Mouse (Mus musculus): ENCODE measurements around the gene Baz1b.

The Baz1b gene

GRCm38 (mm10) chr5:135186621-135187348 is at the start of gene Baz1b:
Baz1b (plus strand) TSS chr5:135187264.
- DNase-seq: peak; percentile 97

DNA sequence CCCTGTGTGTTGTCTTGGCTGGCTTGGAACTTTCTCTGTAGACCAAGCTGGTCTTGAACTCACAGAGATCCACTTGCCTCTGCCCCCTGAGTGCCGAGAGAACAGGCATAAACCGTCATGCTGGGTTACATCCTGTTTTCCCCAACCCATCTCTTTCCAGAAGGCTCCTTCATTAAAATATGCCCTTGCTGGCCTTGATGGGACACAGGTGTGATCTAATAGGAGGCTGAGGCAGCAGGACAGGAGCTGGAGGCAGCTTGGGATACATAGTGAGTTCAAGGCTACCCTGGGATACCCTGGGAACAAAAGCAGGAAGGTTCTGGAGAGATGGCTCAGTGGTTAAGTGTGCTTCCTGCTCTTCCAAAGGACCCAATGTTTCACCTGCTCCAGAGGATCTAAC is 47.2 kb upstream of the Baz1b start:
- DNase-seq: no peak

GRCm38 (mm10) chr5:135144469-135144868 is 42.6 kb upstream of the Baz1b start:
- no peak for DNase-seq

DNA sequence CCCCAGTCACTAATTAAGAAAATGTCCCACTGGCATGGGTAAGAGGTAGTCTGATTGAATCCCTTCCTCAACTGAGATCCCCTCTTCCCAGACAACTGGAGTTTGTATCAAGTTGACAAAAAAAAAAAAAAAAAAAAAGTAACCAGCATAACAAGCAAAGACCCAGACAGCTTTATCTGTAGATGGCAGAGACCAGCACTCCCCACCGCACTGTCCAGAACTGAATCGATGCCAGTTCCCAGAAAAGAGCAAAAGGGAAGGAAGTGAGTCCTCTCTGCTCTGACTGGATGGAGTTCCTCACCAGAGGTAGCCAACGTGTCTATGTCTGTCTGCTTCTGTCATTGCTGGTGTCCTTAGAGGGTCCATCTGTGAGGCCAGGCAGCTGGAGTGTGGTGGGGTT is 41.5 kb upstream of the Baz1b start:
- DNase-seq: no peak

DNA sequence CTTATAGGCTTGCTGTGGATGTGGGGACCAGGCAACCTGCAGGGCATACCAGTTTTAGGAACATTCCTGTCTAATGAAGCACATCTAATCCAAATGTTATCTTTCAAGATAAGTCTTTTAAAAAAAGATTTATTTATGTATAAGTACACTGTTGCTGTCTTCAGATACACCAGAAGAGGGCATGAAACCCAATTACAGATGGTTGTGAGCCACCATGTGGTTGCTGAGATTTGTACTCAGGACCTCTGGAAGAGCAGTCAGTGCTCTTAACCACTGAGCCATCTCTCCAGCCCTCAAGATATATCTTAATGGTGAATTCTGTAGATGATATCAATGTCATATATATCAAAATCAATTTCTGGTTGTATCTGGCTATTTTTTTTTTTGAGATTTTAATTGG is 41.1 kb upstream of the Baz1b start:
- no peak for DNase-seq

DNA sequence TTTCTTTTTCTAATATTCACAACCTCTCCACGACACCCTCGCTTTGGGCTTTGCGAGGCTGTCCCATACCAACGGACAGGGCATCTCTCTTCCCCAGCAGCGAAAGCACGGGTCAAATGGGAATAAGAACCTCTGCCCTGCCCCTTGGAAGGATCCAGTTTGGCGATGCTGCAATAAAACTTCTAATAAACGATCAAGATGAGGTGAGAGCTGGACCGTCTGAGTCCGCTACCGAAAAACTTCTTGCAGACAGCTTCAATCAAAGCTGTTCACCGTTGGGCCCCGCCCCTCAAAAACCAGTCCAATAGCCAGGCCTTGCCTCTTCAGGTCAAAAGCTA is 38.4 kb upstream of the Baz1b start:
- DNase-seq: no peak

- DNase-seq: peak; percentile 99
These were observed 37.8 kb upstream of the Baz1b start, which contains the start of gene Tbl2 for GRCm38 (mm10) chr5:135149053-135149819. Tbl2 (plus strand) TSS chr5:135149657.

- no peak for DNase-seq
These were observed 37.3 kb upstream of the Baz1b start for GRCm38 (mm10) chr5:135149820-135150178.

GRCm38 (mm10) chr5:135156496-135156895 is 30.6 kb upstream of the Baz1b start:
- no peak for DNase-seq

GRCm38 (mm10) chr5:135161221-135161620 is 25.8 kb upstream of the Baz1b start:
- DNase-seq: peak; percentile 57

DNA sequence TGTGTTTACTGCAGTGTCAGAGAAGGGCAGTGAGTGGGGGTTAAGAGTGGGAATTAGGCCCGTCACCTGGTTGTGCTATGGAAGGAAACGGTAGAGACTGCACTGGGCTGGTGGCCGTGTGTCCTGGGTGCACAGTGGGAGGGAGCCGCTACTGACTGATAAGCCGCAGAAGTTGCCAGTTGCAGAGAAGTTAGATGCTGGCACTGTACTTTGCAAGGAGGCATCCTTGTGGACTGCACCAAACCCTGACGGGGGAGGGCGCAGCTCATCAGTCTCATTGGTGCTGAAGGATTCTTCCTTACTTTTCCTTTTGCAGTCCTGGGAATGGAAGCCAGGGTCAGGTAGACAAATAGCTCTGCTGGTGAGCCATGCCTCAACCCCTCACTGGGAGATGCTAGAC is 25.4 kb upstream of the Baz1b start:
- DNase-seq: no peak

DNA sequence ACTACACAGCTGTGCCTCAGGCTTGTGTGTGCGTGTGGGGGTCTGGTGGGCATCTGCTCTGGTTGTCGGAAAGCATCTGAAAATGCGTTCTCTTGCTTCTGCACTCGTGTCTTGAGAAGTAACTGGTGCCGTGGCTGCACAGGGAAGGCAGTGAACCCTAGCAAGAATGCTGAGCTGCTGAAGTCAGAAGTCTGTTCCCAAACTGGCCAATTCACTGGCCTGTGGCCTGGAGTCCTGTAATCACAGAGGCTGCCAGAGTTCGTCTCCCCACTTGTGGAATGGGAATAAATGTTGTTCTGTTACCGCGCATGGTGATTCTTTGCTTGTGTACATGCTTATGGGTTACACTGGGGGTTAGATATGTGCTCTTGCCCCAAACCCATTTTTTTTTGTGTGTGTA is 24.7 kb upstream of the Baz1b start:
- no peak for DNase-seq

DNA sequence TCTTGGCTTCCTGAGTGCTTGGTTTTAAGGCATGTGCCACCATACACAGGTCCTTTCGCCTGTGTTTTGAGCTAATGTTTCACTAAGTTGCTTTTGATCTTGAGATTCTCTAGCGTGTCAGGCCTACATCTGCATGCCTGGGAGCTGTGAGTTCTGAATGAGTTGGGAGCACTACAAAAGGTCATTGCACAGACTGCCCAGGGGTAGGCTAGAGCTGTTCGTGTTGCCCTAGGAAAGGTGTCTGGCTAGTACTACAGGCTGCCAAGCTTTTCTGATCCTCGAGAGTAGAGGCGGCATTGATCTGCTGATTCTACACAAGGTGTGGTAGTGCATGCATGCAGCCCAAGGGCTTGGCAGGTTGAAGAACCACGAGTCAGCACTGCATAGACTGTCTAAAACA is 24.2 kb upstream of the Baz1b start:
- DNase-seq: no peak

- DNase-seq: no peak
These were observed 20.2 kb upstream of the Baz1b start for GRCm38 (mm10) chr5:135166909-135167308.

- no peak for DNase-seq
These were observed 19.6 kb upstream of the Baz1b start for GRCm38 (mm10) chr5:135167469-135167868.

DNA sequence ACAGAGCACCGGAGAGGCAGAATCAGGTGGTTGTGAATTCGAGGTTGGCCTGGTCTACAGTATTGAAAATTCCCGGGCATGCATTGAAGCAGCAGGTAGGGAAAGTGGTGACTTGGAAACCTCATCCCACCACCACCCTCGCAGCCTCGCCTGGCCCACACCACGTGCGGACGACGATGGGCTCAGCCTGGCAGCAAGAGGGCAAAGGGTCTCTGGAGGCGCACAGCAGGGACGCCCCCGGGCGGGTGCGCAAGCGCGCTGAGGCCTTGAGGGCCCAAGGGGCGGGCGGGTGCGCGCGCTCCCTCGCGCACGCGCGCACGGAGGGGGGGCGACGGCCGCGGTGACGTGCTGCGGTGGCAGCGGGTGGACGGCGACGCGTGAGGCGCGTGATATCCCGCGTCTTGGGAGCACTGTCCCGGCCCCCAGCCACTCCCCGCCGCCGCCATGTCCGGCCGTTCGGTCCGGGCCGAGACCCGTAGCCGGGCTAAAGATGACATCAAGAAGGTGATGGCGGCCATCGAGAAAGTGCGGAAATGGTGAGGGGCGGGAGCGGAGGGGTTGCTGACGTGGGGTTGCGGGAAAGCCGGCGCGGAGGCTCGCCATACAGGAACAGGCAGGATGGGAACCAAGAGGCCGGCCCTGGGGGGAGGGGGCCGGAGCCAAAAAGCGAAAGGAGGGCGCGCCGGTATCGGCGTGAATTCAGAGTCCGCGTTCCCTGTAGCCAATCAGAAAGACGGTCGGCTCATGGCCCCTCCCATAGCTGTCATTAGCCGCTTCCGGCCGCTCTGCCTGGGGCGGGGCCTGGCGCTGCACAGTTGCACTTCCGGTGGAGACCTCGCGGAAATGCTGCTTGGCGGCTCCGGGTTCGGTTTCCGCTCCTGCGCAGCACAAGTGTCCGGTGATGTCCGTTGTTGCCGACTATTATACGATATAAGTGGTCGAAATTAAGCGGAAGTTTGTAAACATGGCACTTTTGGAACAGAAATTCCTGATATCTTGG is 18.7 kb upstream of the Baz1b start, which contains the start of gene Bcl7b:
Gene Bcl7b, plus strand, starts transcription at position 221 of the 1,000 bp plus-strand sequence.
- peak; percentile 96 for DNase-seq

GRCm38 (mm10) chr5:135169479-135169878 is 17.6 kb upstream of the Baz1b start:
- DNase-seq: no peak

- DNase-seq: no peak
These were observed 15.3 kb upstream of the Baz1b start for GRCm38 (mm10) chr5:135171688-135172220.

- no peak for DNase-seq
These were observed 14.1 kb upstream of the Baz1b start for GRCm38 (mm10) chr5:135172986-135173385.

DNA sequence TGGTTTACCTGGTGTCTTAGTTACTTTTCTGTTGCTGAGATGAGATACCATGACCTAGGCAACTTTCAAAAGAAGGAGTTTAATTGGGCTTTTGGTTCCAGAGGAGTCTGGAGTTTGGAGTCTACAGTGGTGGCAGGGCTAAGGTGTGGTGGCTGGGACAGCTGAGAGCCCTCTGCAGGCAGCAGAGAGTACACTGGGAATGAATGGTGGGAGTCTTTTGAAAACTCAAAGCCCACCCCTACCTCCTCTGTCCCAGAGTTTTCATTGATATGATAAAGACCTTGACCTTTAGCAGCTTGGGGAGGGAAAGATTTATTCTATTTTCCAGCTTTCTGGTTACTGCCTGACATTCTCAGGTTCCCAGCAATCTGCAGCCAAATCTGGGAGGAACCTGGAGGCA is 12.0 kb upstream of the Baz1b start:
- DNase-seq: no peak

- no peak for DNase-seq
These were observed 8.5 kb upstream of the Baz1b start for GRCm38 (mm10) chr5:135178523-135178922.

DNA sequence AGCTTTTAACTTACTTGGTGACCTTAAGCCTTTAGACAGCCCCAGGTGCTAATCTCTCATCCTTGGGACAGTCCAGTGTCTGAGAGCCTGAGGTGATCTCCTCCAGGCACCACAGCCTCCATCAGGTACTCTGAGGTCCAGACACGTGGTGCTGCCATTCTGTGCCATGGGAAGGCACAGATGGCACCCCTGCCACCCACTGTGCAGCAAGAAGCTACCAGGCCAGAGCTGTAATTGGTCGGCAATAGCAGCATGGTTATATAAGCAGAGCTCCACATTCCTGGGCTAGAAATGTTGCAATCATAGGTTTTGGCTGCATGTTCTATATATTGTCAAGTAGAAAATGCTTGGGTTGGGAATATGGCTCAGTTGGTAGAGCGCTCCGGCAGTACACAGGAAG is 8.1 kb upstream of the Baz1b start:
- no peak for DNase-seq

DNA sequence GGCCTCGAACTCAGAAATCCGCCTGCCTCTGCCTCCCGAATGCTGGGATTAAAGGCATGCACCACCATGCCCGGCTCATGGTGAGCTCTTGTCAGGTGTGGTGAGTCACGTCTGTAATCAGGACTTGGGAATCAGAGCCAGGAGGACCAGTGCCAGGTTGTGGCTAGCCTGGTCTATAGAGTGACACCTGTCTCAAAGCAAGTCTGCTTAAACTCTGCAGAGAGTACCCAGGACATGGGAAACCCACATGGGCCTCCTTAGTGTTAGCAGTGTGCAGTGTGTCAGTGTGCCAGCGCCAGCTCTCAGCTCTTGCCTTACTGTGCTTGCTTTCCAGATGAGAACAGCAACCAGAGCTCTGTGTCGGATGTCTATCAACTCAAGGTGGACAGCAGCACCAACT is 7.4 kb upstream of the Baz1b start:
- no peak for DNase-seq
